Mouse (Mus musculus) left cerebral cortex, adult 2 months (tissue): Measurements from ENCODE around the gene Sowaha. TPM values are rescaled to one million over a fixed set of nuclear protein-coding genes. Genes with fewer than 3 reads are reported as not detected.

Experiments
- DNase-seq, 2 experiments: peaks; one replicate each; pipeline ENCODE4 v3.0.0; 2021 to 2022; ENCODE audit warnings: low spot score in 2 of 2, mixed read lengths in 1 of 2; ENCODE audit errors: extremely low spot score in 1 of 2
- H3K27ac ChIP-seq: fragments of 200-600 bp; 2 replicates; pipeline ENCODE4 v1.8.1; 2022
- H3K4me3 ChIP-seq: fragments of 200-600 bp; 2 replicates; pipeline ENCODE4 v1.8.1; 2022
- CTCF ChIP-seq: fragments of 200-600 bp; IDR thresholded peaks from 2 replicates; pipeline ENCODE4 v1.8.1; 2022; ENCODE audit warnings: antibody characterized with exemption, mild to moderate bottlenecking, moderate library complexity
- intact Hi-C: fragments of 180-260 bp; cut with DNase I; formaldehyde crosslinking; loops from one replicate; pipeline ENCODE4 v1.15.1; 2025
- total RNA-seq, 2 experiments: library from RNA; stranded (reverse); gene quantifications; 2 replicates each; pipeline ENCODE4 v1.2.3; 2021

The Sowaha gene
- total RNA-seq, 2 experiments from 2014 or later, result 68.8 to 83.8 TPM

DNA sequence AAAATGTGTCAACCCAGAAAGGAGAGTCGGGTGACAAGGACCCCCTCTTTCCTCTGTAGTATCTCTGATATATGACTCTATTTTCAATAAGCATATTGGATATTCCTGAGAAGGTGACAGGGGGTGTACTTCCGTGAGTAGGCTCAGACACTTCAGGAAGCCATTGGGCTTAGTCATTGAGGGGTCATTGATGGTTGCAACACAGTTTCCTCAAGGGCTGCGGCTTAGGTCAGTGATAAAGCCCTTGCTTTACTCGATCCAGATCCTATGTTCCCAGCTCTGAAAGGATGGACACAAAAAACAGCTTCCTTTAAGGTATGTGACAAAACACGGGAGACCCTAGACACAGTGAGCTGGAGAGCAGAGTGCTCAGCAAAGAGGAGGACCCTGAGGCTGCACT is 23.7 kb upstream of the Sowaha start:
- no peak overlapping the region for H3K4me3 ChIP-seq
- intact Hi-C loops, result no loop called here
- no peak for DNase-seq
- TF ChIP-seq CTCF, result no peak
- H3K27ac ChIP-seq, result no peak overlapping the region

DNA sequence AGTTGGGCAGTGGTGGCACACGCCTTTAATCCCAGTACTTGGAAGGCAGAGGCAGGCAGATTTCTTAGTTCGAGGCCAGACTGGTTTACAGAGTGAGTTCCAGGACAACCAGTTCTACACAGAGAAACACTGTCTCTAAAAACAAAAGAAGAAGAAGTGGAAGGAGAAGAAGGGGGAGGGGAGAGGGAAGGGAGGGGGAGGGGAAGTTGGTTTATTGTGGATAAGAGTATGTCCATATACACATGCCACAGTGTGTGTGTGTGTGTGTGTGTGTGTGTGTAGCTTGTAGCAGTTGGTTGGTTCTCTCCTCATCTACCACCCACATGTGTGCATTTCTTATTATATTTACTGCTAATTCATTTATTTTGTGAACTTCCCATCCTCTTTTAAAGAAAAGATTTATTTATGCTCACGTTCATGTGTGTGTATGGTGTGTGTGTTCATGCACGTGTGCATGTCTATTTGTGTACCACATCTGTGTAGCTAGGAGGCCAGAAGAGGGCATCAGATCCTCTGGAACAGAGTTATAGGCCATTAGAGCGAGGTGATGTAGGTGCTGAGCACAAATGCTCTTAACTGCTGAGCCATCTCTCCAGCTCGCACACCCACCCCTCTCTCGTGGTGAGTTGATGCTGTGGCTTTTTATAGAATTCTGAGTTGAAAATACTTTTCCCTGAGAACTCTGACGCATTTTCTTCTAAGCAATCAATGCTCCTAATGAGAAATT is 22.1 kb upstream of the Sowaha start:
- Histone ChIP-seq H3K4me3 (no peak overlapping the region), H3K27ac (no peak overlapping the region; the same call in 1 of the 2 replicates)
- peak in 1 of 2 experiments; percentile 47 for DNase-seq
- peak; percentile 10 for TF ChIP-seq CTCF
- intact Hi-C loops, result no loop called here

DNA sequence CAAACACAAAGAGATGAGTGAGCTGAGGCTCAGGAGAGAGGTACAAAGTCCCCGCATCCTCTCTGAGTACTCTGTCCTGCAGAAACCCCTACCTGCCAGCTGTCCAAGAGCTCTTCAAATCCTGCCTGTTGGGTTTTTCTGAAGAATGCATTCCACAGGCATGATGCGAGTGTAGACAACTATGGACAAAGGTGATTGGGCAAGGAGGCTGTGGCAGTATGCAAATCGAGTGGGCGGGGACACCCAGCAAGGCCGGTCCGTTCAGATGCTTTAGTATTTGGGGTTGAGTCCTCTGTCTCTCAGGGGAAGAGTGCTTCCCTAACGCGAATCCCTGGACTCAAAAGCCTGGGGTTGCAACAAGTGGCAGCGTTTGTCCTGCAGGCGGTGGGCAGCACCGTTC is 20.5 kb upstream of the Sowaha start:
- no peak overlapping the region for H3K27ac ChIP-seq
- DNase-seq, result no peak
- intact Hi-C loops, result no loop called here
- no peak for TF ChIP-seq CTCF
- H3K4me3 ChIP-seq, result no peak overlapping the region

DNA sequence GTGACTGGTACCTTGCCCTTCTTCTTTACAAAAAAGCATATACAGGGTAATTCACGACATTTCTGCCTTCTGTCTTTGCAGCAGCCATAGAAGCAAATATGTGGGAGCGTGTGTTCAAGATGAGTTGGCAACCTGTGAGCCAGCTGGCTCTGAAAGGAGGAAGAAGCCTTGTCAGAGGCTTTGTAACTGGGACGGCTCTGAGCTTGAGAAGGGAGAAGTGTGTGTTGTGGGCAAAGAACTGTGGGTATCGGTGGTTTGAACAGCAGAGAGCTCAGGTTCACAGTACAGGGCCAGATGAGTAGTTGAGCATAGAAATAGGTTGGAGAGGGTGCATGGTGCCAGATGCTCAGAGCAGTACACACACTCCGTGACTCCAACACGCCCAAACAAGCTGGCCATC is 16.9 kb upstream of the Sowaha start:
- intact Hi-C loops, result loop anchor here (2.0 kb wide), 2 partner anchors 24 to 26 kb away; partner anchors contain the start of gene Gm9837
- no peak overlapping the region for H3K4me3 ChIP-seq
- DNase-seq, result peak; percentile 48 to 51
- no peak for TF ChIP-seq CTCF
- H3K27ac ChIP-seq, result peak overlapping the region; percentile 50

DNA sequence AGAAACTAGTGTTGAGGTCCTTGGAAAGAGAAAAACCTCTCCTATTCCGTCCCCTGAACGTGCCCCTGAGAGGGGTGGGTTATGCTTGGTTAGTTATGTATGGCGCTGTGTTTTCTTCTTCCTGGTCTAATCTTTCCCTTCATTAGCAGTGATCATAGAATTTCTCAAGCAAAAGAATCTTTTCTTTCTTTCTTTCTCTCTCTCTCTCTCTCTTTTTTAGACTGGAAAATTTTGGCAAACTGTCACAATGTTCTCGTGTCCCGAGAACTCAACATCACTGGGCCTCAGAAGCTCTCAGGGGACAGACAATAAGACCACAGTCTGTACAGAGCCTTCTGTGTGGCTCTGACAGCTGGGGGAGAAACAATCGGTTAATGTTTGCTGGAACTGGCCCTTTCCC is 15.3 kb upstream of the Sowaha start:
- TF ChIP-seq CTCF, result no peak
- H3K4me3 ChIP-seq, result no peak overlapping the region
- intact Hi-C loops, result no loop called here
- peak overlapping the region; percentile 50 for H3K27ac ChIP-seq
- no peak for DNase-seq

DNA sequence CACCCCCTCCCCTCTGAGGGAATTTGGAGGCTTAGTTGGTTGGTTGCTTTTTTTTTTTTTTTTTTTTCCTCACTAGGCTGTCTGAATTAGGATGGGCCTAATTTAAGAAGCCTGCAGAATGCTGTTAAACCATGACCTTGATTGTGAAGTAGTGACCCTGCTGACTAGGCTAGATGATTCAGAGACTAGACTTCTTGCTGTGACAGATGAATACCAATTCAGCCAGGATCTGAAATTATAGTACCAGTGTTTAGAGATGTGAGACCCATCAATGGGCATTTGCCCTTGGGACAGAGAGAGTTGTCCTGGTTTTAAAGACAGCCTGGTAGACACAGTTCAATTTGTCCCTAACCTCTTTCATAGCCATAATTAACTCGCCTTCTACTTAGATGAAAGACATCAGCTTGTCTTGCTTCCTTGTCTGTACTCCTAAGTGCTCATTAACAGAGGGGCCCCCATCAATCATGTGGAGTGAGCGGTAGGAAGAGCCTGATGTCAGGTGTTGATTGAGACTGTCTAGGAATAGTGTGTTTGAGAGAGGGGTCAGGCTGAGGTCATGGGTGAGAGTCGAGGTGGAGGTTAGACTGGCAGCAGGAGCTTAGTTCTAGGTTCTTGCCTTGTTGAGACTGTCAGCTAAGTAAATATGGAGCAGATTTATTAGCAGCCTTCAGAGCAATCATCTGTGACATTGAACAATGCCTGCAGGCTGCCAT is 13.3 kb upstream of the Sowaha start:
- intact Hi-C loops, result no loop called here
- no peak for TF ChIP-seq CTCF
- H3K4me3 ChIP-seq, result no peak overlapping the region
- no peak for DNase-seq
- no peak overlapping the region for H3K27ac ChIP-seq

DNA sequence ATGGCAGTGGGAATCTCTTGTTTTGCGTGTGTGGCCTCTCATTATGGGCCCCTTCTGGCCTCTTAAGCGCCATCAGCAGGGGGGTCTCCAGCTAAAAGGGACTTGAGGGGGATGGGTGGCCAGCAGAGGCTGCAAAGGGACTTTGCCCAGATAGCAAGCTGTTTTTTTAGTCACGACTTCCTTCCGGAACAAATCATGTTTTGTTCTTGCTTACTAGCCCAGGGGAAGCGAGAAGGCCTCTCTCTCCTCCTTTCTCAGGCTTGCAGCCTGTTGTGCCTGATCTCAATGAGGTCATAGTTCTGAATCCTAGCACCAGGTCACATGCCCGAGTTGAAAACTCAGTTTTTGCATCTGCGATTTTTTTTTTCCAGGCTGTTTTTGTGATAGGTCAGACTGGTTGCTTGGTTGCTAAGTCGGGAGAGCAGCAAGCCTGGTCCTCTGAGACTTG is 11.9 kb upstream of the Sowaha start:
- intact Hi-C loops, result no loop called here
- H3K27ac ChIP-seq, result peak overlapping the region; percentile 64; the same call in 1 of the 2 replicates
- no peak for DNase-seq

DNA sequence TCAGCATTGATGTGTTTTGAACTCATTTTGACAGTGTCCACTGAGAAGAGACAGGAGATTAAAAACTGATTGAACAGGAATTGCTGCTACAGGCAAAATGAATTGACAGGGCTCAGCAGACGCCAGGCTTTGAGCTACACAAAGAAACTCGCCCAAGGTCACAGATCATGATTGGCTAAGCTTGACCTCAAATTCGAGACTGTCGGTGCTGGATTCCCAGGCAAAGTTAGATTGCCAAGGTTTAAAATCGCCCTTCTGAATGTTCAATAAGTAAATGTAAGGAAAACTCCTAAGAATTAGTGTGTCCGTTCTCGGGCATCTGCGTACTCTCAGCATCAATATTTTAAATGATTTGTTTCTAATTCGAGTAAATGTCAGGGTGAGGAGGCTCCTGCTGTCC is 9.3 kb upstream of the Sowaha start:
- DNase-seq, result no peak
- intact Hi-C loops, result no loop called here
- TF ChIP-seq CTCF, result no peak
- Histone ChIP-seq H3K4me3 (no peak overlapping the region), H3K27ac (no peak overlapping the region)

More for the DNA sequence above, 11.9 kb upstream of the Sowaha start:
- no peak for TF ChIP-seq CTCF
- H3K4me3 ChIP-seq, result no peak overlapping the region

DNA sequence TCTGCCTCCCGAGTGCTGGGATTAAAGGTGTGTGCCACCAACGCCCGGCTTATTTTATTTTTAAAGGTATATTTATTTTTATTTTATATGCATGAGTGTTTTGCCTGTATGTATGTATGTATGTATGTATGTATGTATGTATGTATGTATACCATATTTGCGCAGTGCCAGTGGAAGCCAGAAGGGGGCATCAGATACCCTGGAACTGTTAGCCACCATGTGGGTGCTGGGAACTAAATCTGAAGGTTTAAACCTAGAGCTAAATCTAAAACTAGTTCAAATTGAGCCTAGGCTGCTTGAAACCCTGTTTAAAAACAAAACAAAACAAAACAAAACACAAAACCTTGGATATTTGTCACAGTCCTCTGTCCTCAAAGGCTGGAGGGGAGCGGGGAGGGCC is 8.9 kb upstream of the Sowaha start:
- no peak overlapping the region for H3K4me3 ChIP-seq

DNA sequence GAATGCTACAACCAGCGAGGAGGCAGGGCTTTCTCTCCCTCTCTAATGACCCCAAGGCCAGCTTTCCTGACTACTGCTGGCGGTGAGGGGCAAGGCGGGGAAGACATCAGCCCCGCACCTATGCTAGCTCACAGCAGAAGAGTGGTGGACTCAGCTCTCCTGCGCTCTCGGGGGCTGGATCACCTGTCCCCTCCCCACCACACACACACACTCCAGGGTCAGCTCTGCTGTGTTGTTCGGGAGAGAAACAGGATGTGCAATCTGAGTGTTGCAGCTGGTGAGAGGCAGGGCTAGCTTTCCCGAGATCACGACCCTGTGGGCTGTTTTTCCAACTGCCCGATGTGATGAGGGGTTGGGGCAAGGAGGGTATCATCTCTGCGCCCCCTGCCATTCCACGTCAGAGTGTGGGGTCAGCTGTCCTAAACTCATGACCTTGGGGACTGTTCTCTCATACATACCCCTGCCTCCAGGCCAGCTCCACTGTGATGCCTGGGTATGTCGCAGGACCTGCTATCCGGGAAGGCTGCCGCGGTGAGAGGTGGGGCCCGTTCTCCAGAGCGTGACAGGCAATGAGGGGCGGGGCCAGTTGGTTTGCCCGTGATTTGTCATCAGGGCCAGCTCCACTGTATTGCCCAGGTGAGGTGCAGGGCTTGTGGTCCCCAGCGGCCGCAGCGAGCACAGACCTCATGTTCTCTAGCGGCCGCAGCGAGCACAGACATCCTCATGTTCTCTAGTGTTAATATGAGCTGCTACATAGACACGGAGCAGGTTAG is 6.9 kb upstream of the Sowaha start:
- TF ChIP-seq CTCF, result no peak
- Histone ChIP-seq H3K27ac (peak overlapping the region; percentile 73), H3K4me3 (peak overlapping the region; percentile 42)
- intact Hi-C loops, result no loop called here
- DNase-seq, result peak; percentile 34 to 35

More for the DNA sequence above, 8.9 kb upstream of the Sowaha start:
- no peak overlapping the region for H3K27ac ChIP-seq
- TF ChIP-seq CTCF, result no peak; the same call in none of the 2 replicates
- intact Hi-C loops, result no loop called here
- DNase-seq, result no peak

DNA sequence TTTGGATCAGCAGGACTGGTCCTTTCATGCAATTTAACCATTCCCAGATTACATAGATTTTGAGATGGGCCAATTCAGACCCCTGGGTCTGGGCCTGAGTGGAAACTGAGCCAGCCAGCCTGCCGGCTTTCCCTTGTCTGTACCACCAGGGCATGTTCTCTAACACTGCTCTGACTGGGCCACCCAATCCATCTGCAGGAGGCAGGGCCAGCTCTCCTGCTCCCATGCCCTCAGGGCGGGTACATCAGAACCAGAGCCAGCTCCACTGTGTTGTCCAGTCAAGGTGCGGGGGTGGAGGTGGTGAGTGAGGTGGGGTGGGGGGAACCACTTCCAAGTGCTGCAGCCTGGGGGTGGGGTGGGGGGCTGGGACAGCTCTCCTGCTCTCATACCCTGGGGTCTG is 6.3 kb upstream of the Sowaha start:
- H3K27ac ChIP-seq, result no peak overlapping the region
- intact Hi-C loops, result no loop called here
- no peak for TF ChIP-seq CTCF
- no peak for DNase-seq
- no peak overlapping the region for H3K4me3 ChIP-seq

DNA sequence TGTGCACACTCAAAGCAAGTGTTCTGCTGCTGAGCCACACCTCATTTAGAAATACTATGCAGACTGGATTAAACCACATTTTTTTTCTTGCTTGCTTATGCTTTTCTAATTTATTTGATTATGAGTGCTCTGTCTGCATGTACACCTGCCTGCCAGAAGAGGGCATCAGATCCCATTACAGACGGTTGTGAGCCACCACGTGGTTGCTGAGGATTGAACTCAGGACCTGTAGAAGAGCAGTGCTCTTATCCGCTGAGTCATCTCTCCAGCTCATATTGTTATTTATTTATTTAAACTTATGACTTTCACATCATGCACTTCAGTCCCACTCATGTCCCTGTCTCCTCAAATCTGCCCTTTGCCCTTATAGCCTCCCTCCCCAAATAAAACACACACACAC is 5.6 kb upstream of the Sowaha start:
- TF ChIP-seq CTCF, result peak; percentile 64
- intact Hi-C loops, result no loop called here
- H3K27ac ChIP-seq, result no peak overlapping the region

More for the DNA sequence above, 5.6 kb upstream of the Sowaha start:
- no peak overlapping the region for H3K4me3 ChIP-seq
- no peak for DNase-seq
